Mouse (Mus musculus) CH12.LX (cell line): ENCODE data around the gene Tm4sf19. TPM values are rescaled to one million over a fixed set of nuclear protein-coding genes. Genes with fewer than 3 reads are reported as not detected.
"Not testable (repeated sequence)": the region's sequence is repeated elsewhere in the genome, so short reads cannot be mapped to it uniquely, and the experiment has no call there.

Source experiments
- DNase-seq: peaks from one replicate; pipeline ENCODE4 v3.0.0-alpha.2; 2013; ENCODE audit errors: extremely low read depth
- H3K27ac ChIP-seq: 2 replicates; pipeline ENCODE4 v1.5.1; 2012; ENCODE audit warnings: low read depth, mild to moderate bottlenecking, control low read depth, moderate library complexity; ENCODE audit not compliant: insufficient read depth
- H3K27me3 ChIP-seq: replicated peaks from 2 replicates; pipeline ENCODE3; 2012; ENCODE audit warnings: inconsistent platforms
- H3K36me3 ChIP-seq, 2 experiments: replicated peaks in 1 of 2; 2 replicates each; pipeline versions ENCODE3 to v1.6.1; 2012; ENCODE audit warnings: inconsistent platforms in 1 of 2, low read length in 1 of 2, mild to moderate bottlenecking in 1 of 2, mixed read lengths in 1 of 2, moderate library complexity in 1 of 2; ENCODE audit not compliant: control insufficient read depth in 1 of 2, insufficient read depth in 1 of 2
- H3K4me1 ChIP-seq, 2 experiments: 2 replicates each; pipeline ENCODE4 v1.6.1; 2012; ENCODE audit warnings: inconsistent platforms in 1 of 2, moderate library complexity in 1 of 2; ENCODE audit not compliant: insufficient read depth in 2 of 2, control insufficient read depth in 1 of 2
- H3K4me2 ChIP-seq: 2 replicates; pipeline ENCODE4 v1.6.1; 2012; ENCODE audit warnings: low read depth, mild to moderate bottlenecking, control low read depth; ENCODE audit not compliant: poor library complexity, insufficient read depth, severe bottlenecking
- H3K4me3 ChIP-seq, 3 experiments: fragments of 150-350 bp in 1 of 3; sonication (generic) in 1 of 3; replicated peaks in 1 of 3; 2 replicates each; pipeline versions ENCODE3 to v1.5.1; 2011 to 2012; ENCODE audit warnings: low read depth in 2 of 3, low read length in 2 of 3, mild to moderate bottlenecking in 2 of 3, moderate library complexity in 2 of 3, control low read depth in 1 of 3, improper control_type of control experiment in 1 of 3, inconsistent platforms in 1 of 3, mixed read lengths in 1 of 3; ENCODE audit not compliant: poor library complexity in 1 of 3
- H3K79me2 ChIP-seq: replicated peaks from 2 replicates; pipeline ENCODE4 v1.6.1; 2012; ENCODE audit warnings: mild to moderate bottlenecking, moderate library complexity; ENCODE audit not compliant: control insufficient read depth, poor library complexity, insufficient read depth, severe bottlenecking; ENCODE audit errors: extremely low read depth
- H3K9ac ChIP-seq: 2 replicates; pipeline ENCODE4 v1.6.1; 2012; ENCODE audit warnings: low read depth, mild to moderate bottlenecking, control low read depth, moderate library complexity; ENCODE audit not compliant: insufficient read depth
- H3K9me3 ChIP-seq: replicated peaks from 2 replicates; pipeline ENCODE3; 2012; ENCODE audit warnings: low read length, inconsistent platforms, mixed read lengths
- BHLHE40 ChIP-seq: IDR thresholded peaks from 2 replicates; pipeline ENCODE4 v1.6.1; 2011; ENCODE audit warnings: mild to moderate bottlenecking, low read depth, low read length, improper control_type of control experiment
- CHD1 ChIP-seq: IDR thresholded peaks from 2 replicates; pipeline ENCODE4 v1.6.1; 2012; ENCODE audit warnings: low read depth, low read length, improper control_type of control experiment, inconsistent platforms
- CHD2 ChIP-seq: IDR thresholded peaks from 2 replicates; pipeline ENCODE4 v1.6.1; 2011; ENCODE audit warnings: low read length, improper control_type of control experiment
- CTCF ChIP-seq, 2 experiments: IDR thresholded peaks in 1 of 2; conservative IDR thresholded peaks in 1 of 2; 2 replicates each; pipeline ENCODE4 v1.5.1; 2011 to 2012; ENCODE audit warnings: low read depth in 2 of 2, low read length in 2 of 2, improper control_type of control experiment in 1 of 2, inconsistent platforms in 1 of 2, mild to moderate bottlenecking in 1 of 2, moderate library complexity in 1 of 2
- E2F4 ChIP-seq: IDR thresholded peaks from 2 replicates; pipeline ENCODE4 v1.6.1; 2011; ENCODE audit warnings: low read depth, low read length, improper control_type of control experiment; ENCODE audit not compliant: insufficient replicate concordance
- EP300 ChIP-seq: IDR thresholded peaks from 2 replicates; pipeline ENCODE4 v1.6.1; 2011; ENCODE audit warnings: low read length, improper control_type of control experiment
- GABPA ChIP-seq: IDR thresholded peaks from 2 replicates; pipeline ENCODE4 v1.6.1; 2012; ENCODE audit warnings: low read depth, low read length, improper control_type of control experiment, inconsistent platforms; ENCODE audit not compliant: insufficient replicate concordance
- HCFC1 ChIP-seq: IDR thresholded peaks from 2 replicates; pipeline ENCODE4 v1.6.1; 2012; ENCODE audit warnings: low read depth, mild to moderate bottlenecking, inconsistent platforms, low read length, improper control_type of control experiment
- JUN ChIP-seq: IDR thresholded peaks from 2 replicates; pipeline ENCODE4 v1.6.1; 2011; ENCODE audit warnings: low read depth, mild to moderate bottlenecking, low read length, improper control_type of control experiment, moderate library complexity; ENCODE audit not compliant: insufficient read depth
- KAT2A ChIP-seq: IDR thresholded peaks from 2 replicates; pipeline ENCODE4 v1.6.1; 2012; ENCODE audit warnings: low read length, improper control_type of control experiment, inconsistent platforms; ENCODE audit not compliant: insufficient replicate concordance
- MAFK ChIP-seq: IDR thresholded peaks from 2 replicates; pipeline ENCODE4 v1.6.1; 2011; ENCODE audit warnings: low read length, improper control_type of control experiment; ENCODE audit not compliant: insufficient replicate concordance
- MXI1 ChIP-seq: IDR thresholded peaks from 2 replicates; pipeline ENCODE4 v1.6.1; 2011; ENCODE audit warnings: mild to moderate bottlenecking, low read depth, low read length, improper control_type of control experiment
- NELFE ChIP-seq: IDR thresholded peaks from 2 replicates; pipeline ENCODE4 v1.6.1; 2011; ENCODE audit warnings: low read depth, low read length, improper control_type of control experiment
- RAD21 ChIP-seq: IDR thresholded peaks from 2 replicates; pipeline ENCODE4 v1.6.1; 2011; ENCODE audit warnings: low read depth, mild to moderate bottlenecking, low read length, improper control_type of control experiment, moderate library complexity
- RCOR1 ChIP-seq: conservative IDR thresholded peaks from 2 replicates; pipeline ENCODE4 v1.6.1; 2012; ENCODE audit warnings: low read depth, mild to moderate bottlenecking, inconsistent platforms, low read length, improper control_type of control experiment
- SMC3 ChIP-seq: IDR thresholded peaks from 2 replicates; pipeline ENCODE4 v1.6.1; 2011; ENCODE audit warnings: low read depth, low read length, improper control_type of control experiment
- TBP ChIP-seq: conservative IDR thresholded peaks from 2 replicates; pipeline ENCODE4 v1.6.1; 2011; ENCODE audit warnings: low read depth, low read length, improper control_type of control experiment
- TCF12 ChIP-seq: IDR thresholded peaks from 2 replicates; pipeline ENCODE4 v1.6.1; 2014; ENCODE audit warnings: low read depth, mild to moderate bottlenecking, inconsistent platforms, low read length, improper control_type of control experiment
- USF1 ChIP-seq: IDR thresholded peaks from 2 replicates; pipeline ENCODE4 v1.6.1; 2014; ENCODE audit warnings: low read depth, mild to moderate bottlenecking, inconsistent platforms, low read length, improper control_type of control experiment
- USF2 ChIP-seq: conservative IDR thresholded peaks from 2 replicates; pipeline ENCODE4 v1.6.1; 2011; ENCODE audit warnings: low read depth, low read length, improper control_type of control experiment
- ZKSCAN1 ChIP-seq: IDR thresholded peaks from 2 replicates; pipeline ENCODE4 v1.6.1; 2012; ENCODE audit warnings: low read depth, inconsistent platforms, low read length, improper control_type of control experiment, borderline replicate concordance
- ZMIZ1 ChIP-seq: IDR thresholded peaks from 2 replicates; pipeline ENCODE4 v1.6.1; 2012; ENCODE audit warnings: low read depth, mild to moderate bottlenecking, inconsistent platforms, low read length, improper control_type of control experiment
- ZNF384 ChIP-seq: IDR thresholded peaks from 2 replicates; pipeline ENCODE4 v1.6.1; 2012; ENCODE audit warnings: low read depth, low read length, improper control_type of control experiment, inconsistent platforms
- dilution Hi-C: fragments of 300-500 bp; cut with MboI; formaldehyde crosslinking; loops from 2 replicates; pipeline ENCODE4 v1.14.3; 2020; ENCODE audit warnings: low sequenced_read_pairs; ENCODE audit not compliant: extremely low pct_unique_long_range_greater_than_20kb, extremely low pct_ligation_motif_present
- in situ Hi-C: fragments of 300-500 bp; cut with MboI; formaldehyde crosslinking; loops from 3 replicates; pipeline ENCODE4 v1.14.3; 2019; ENCODE audit warnings: low sequenced_read_pairs, low pct_ligation_motif_present, low pct_unique_long_range_greater_than_20kb, mixed read lengths
- polyA plus RNA-seq: library from polyadenylated mRNA; unstranded; fragments of >175 nt; gene quantifications from 2 replicates; pipeline ENCODE4 v1.2.1, GENCODE M21; 2012; ENCODE audit warnings: low read depth; ENCODE audit not compliant: insufficient read length
- total RNA-seq, 2 experiments: library from RNA; depleted of rRNA; stranded (reverse); fragments of 300-350 nt in 1 of 2; fragments of >200 nt in 1 of 2; gene quantifications; 2 replicates each; pipeline ENCODE4 v1.2.3; 2012 to 2014

Tm4sf19 gene
- total and polyA plus RNA-seq, 3 experiments, result 0.25 to 1.3 (median 0.78) TPM

GRCm38 (mm10) chr16:32441432-32441831, 41.1 kb downstream of the Tm4sf19 start:
- in situ Hi-C loops (no loop called here), dilution Hi-C loops (no loop called here)
- Histone ChIP-seq H3K79me2 (no peaks in the 10 kb centered on the region), H3K4me2 (no peak overlapping the region), H3K9me3 (no peaks in the 10 kb centered on the region), H3K27ac (no peak overlapping the region), H3K4me1 (peaks cover 4 to 6% of the 10 kb centered on the region in 2 experiments), H3K4me3 (no peak overlapping the region), H3K27me3 (no peaks in the 10 kb centered on the region), H3K36me3 (peaks cover 0 to 18% of the 10 kb centered on the region in 2 experiments), H3K9ac (no peak overlapping the region)
- DNase-seq, result no peak
- TF ChIP-seq RCOR1, result no peak
- TF ChIP-seq CHD1, result no peak
- no peak for TF ChIP-seq E2F4
- TF ChIP-seq NELFE, result no peak
- no peak for TF ChIP-seq KAT2A
- no peak for TF ChIP-seq CHD2
- no peak for TF ChIP-seq USF2
- no peak for TF ChIP-seq CTCF (conservative IDR thresholded peaks at IDR 0.05 in 1 of 2, IDR thresholded peaks at IDR 0.05 in 1 of 2; ENCODE audit: low read depth in 2 of 2, low read length in 2 of 2)
- no peak for TF ChIP-seq MAFK

DNA sequence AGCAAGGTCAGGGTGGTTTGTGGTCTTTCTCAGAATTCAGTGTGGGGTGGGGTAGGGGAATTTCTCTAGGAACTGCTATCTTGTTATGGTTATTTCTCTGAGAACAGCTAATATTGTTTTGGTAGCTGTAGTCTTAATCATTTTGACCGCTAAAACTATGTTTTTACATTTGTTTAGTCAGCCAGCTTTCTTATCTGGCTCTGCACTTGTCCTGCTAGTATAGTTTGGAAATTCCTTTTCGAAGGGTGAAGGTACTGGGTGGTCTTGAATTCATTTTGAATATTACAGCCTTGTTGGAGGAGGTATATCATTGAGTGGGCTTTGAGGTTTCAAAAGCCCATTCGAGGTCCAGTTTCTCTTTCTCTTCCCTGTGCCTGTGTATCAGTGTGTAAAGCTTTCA, 44.3 kb downstream of the Tm4sf19 start:
- DNase-seq, in situ Hi-C loops, H3K9me3 ChIP-seq, H3K27ac ChIP-seq, H3K4me1 ChIP-seq, dilution Hi-C loops, H3K27me3 ChIP-seq, H3K79me2 ChIP-seq, H3K4me3 ChIP-seq, H3K4me2 ChIP-seq, H3K9ac ChIP-seq: not testable (repeated sequence)
- peaks cover 0 to 17% of the 10 kb centered on the region in 2 experiments for H3K36me3 ChIP-seq

DNA sequence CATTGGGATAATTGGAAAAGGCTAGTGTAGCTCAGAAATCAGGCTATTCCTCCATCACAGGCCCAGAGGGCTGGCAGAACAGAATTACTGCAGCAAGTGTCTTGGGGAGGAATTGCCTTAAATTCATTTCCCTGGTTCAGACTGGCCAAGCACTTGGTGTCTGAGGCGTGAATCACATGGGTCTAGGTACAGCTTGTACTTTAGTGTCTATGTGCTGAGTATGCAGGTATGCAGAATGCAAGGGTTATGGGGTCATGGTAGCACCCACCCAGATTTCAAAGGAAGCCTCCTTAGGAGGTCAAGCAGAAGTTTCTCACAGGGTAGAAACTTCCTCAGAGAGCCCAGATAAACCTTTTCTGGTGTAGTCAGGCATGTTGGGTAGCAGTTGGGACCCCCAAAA, 45.3 kb downstream of the Tm4sf19 start:
- H3K27ac ChIP-seq, result no peak overlapping the region
- in situ Hi-C loops, result no loop called here

More for the DNA sequence above, 45.3 kb downstream of the Tm4sf19 start:
- dilution Hi-C loops, result no loop called here
- H3K9ac ChIP-seq, result no peak overlapping the region
- DNase-seq, result no peak
- peaks cover 0 to 6% of the 10 kb centered on the region in 2 experiments; a peak in 1 of 4 replicates for H3K4me1 ChIP-seq
- no peak overlapping the region for H3K4me3 ChIP-seq
- H3K79me2 ChIP-seq, result no peaks in the 10 kb centered on the region
- TF ChIP-seq USF2 (no peak), BHLHE40 (no peak), USF1 (no peak), EP300 (no peak), TBP (no peak), JUN (no peak), RAD21 (no peak), ZMIZ1 (no peak), CTCF (conservative IDR thresholded peaks at IDR 0.05 in 1 of 2, IDR thresholded peaks at IDR 0.05 in 1 of 2; ENCODE audit: low read depth in 2 of 2, low read length in 2 of 2) (no peak), TCF12 (no peak), MXI1 (no peak), KAT2A (no peak), GABPA (no peak), HCFC1 (no peak), ZNF384 (no peak), SMC3 (no peak), CHD2 (no peak), ZKSCAN1 (no peak)
- no peak overlapping the region for H3K4me2 ChIP-seq
- H3K27me3 ChIP-seq, result no peaks in the 10 kb centered on the region
- no peaks in the 10 kb centered on the region for H3K9me3 ChIP-seq
- peaks cover 0 to 14% of the 10 kb centered on the region in 2 experiments for H3K36me3 ChIP-seq
